Mouse (Mus musculus): Measurements from ENCODE around the gene Pkn3. TPM values are rescaled to one million over a fixed set of nuclear protein-coding genes. Genes with fewer than 3 reads are reported as not detected.
"Not testable (repeated sequence)": the region's sequence is repeated elsewhere in the genome, so short reads cannot be mapped to it uniquely, and the experiment has no call there.

The Pkn3 gene
- polyA plus RNA-seq, 1 experiment from 2014 or later, result 6.3 TPM

DNA sequence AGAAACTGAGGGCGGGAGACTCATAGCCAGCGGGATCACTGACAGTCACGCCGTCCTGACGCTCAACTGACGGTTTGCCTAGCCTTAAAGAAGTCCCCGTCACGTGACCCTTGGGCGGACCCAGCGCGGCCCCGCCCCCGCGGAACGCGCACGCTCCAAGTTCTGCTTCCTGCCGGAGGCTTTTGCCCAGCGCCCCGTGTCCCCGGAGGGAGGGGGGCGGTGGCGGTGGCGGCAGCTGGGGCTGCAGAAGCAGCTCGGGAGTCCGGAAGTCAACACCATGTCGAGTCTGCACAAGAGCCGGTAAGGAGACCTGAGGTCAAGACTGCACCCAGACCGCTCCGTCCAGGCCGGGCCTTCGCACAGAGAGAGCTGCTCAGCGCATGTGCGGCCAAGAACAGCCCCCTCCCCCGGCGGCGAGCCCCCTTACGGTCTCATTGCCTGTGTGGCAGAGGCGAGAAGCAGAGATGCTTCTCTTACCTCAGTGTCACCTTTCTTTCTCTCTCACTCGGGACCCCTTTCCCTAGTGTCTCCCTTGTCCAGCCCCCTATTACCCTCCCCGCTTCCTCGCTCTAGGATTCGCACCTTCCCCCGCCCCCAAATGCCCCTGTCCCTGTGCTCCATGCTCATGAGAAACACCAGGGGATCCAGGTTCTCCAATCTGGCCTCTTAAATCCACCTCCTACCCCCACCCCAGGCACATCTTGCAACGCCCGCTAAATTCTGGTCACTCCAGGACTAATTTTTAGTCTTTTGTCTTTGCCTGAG lies 56.3 kb downstream of the Pkn3 start, which contains the start of gene Tbc1d13:
Tbc1d13 (plus strand) TSS at position 134 of the 765 bp plus-strand sequence.
- Histone ChIP-seq H3K4me2 (replicated peaks; ENCODE audit: low read depth, low read length) (peak within 1 kb of the TSS; percentile 88), H3K9ac (replicated peaks; ENCODE audit: low read depth, low read length) (peak within 1 kb of the TSS; percentile 71), H3K4me3 (ENCODE audit: low read depth, low read length) (peak within 1 kb of the TSS; percentile 86), H3K27me3 (ENCODE audit: control insufficient read depth, insufficient read depth, low read length) (no peaks in the 10 kb centered on the region), H3K36me3 (ENCODE audit: control insufficient read depth, insufficient read depth, low read length) (peaks cover 6% of the 10 kb centered on the region; the same call in 1 of the 2 replicates), H3K4me1 (ENCODE audit: control insufficient read depth, insufficient read depth, low read length) (peaks cover 17% of the 10 kb centered on the region), H3K27ac (ENCODE audit: low read length) (peak within 1 kb of the TSS; percentile 81), H3K9me3 (ENCODE audit: control insufficient read depth, low read depth, low read length) (no peaks in the 10 kb centered on the region)
- WGBS, result under 1% methylated on average over 40 of the region's 46 CpGs
- ATAC-seq (ENCODE audit: insufficient number of reproducible peaks, insufficient read depth, low FRiP score, low read depth), result peak; percentile 92

DNA sequence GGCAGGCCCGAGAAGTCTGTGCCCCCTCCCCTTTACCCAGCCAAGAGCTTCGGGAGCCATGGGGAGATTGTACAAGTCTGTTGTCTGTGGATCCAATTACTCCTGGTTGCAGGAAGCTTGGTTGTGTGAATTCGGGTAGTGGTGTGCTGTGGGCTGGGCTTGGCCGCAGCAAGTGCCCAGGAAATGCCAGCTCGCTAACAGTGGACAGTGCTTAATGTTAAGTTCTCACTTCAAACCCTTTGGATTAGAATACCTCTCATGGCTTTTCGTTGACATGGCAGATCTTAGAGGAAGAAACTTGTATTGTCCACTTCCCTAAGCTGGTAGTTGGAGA lies 56.9 kb downstream of the Pkn3 start:
- ATAC-seq (ENCODE audit: insufficient number of reproducible peaks, insufficient read depth, low FRiP score, low read depth), result no peak
- Histone ChIP-seq H3K27ac (ENCODE audit: low read length) (peak overlapping the region; percentile 75; the same call in 1 of the 2 replicates), H3K4me3 (ENCODE audit: low read depth, low read length) (peak overlapping the region; percentile 86), H3K36me3 (ENCODE audit: control insufficient read depth, insufficient read depth, low read length) (peaks cover 6% of the 10 kb centered on the region; the same call in 1 of the 2 replicates), H3K4me2 (replicated peaks; ENCODE audit: low read depth, low read length) (peak overlapping the region; percentile 88), H3K27me3 (ENCODE audit: control insufficient read depth, insufficient read depth, low read length) (no peaks in the 10 kb centered on the region), H3K9ac (replicated peaks; ENCODE audit: low read depth, low read length) (peak overlapping the region; percentile 71), H3K9me3 (ENCODE audit: control insufficient read depth, low read depth, low read length) (no peaks in the 10 kb centered on the region), H3K4me1 (ENCODE audit: control insufficient read depth, insufficient read depth, low read length) (peaks cover 17% of the 10 kb centered on the region)
- 27% methylated on average over 6 of the region's 6 CpGs for WGBS

DNA sequence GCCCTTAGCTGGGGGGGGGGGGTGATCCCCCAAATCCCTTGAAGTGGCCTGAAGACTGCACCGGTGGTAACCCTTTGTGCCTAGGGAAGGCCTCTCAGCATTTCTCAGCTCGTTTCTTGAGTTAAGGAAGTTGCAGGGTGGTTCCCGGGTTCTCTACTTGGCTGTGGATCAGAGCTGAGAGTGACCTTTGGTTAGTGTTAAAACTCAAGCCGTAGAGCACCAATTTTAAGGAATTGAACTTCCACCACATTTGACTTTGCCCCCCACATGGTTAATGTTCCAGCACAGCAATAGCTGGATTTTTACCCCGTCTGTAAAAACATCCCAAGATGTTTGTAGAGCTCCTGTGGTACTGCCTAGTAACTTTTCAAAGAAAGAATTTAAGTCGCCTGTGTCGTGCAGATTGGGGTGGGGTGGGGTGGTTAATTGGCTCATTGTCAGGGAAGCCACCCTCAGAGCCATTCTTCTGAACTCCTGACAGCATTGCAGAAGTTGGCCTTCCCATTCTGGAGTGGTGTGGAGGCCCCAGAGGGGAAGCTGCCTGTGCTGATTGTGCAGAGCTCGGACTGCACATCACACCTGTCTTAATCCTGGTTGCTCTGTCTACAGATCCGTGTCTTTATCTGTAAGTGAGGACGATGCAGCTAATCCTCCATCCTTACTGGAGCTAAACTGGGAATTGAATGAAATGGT lies 57.6 kb downstream of the Pkn3 start:
- Histone ChIP-seq H3K36me3 (ENCODE audit: control insufficient read depth, insufficient read depth, low read length) (peaks cover 8% of the 10 kb centered on the region), H3K4me2 (replicated peaks; ENCODE audit: low read depth, low read length) (peak overlapping the region; percentile 88), H3K27ac (ENCODE audit: low read length) (no peak overlapping the region), H3K4me1 (ENCODE audit: control insufficient read depth, insufficient read depth, low read length) (peaks cover 17% of the 10 kb centered on the region), H3K4me3 (ENCODE audit: low read depth, low read length) (peak overlapping the region; percentile 86), H3K27me3 (ENCODE audit: control insufficient read depth, insufficient read depth, low read length) (no peaks in the 10 kb centered on the region), H3K9me3 (ENCODE audit: control insufficient read depth, low read depth, low read length) (no peaks in the 10 kb centered on the region), H3K9ac (replicated peaks; ENCODE audit: low read depth, low read length) (peak overlapping the region; percentile 71; the same call in 1 of the 2 replicates)
- WGBS, result 72% methylated on average over 10 of the region's 10 CpGs
- no peak for ATAC-seq (ENCODE audit: insufficient number of reproducible peaks, insufficient read depth, low FRiP score, low read depth)

GRCm38 (mm10) chr2:30136458-30136857 lies 59.0 kb downstream of the Pkn3 start:
- Histone ChIP-seq H3K4me3 (ENCODE audit: low read depth, low read length) (no peak overlapping the region), H3K4me2 (replicated peaks; ENCODE audit: low read depth, low read length) (no peak overlapping the region), H3K36me3 (ENCODE audit: control insufficient read depth, insufficient read depth, low read length) (peaks cover 22% of the 10 kb centered on the region), H3K27ac (ENCODE audit: low read length) (no peak overlapping the region), H3K9me3 (ENCODE audit: control insufficient read depth, low read depth, low read length) (no peaks in the 10 kb centered on the region), H3K9ac (replicated peaks; ENCODE audit: low read depth, low read length) (no peak overlapping the region), H3K4me1 (ENCODE audit: control insufficient read depth, insufficient read depth, low read length) (peaks cover 17% of the 10 kb centered on the region), H3K27me3 (ENCODE audit: control insufficient read depth, insufficient read depth, low read length) (no peaks in the 10 kb centered on the region)
- no peak for ATAC-seq (ENCODE audit: insufficient number of reproducible peaks, insufficient read depth, low FRiP score, low read depth)
- WGBS, result 87% methylated on average over 10 of the region's 10 CpGs

DNA sequence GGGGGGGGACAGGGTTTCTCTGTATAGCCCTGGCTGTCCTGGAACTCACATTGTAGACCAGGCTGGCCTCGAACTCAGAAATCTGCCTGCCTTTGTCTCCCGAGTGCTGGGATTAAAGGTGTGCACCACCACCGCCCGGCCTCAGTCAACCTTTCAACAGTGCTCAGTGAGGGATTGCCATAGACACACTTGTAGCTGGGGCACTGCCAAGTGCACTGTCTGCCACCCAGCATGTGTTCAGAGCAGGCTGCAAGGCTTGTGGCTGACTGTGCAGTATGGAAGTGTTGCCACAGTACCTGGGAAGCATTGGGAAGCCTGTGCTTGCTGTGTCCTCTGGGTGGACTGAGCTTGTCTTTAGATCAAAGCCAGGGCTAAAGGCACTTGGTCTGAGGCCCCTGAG lies 62.5 kb downstream of the Pkn3 start:
- not testable (repeated sequence) for H3K4me1 ChIP-seq (ENCODE audit: control insufficient read depth, insufficient read depth, low read length); H3K27ac ChIP-seq (ENCODE audit: low read length); H3K4me3 ChIP-seq (ENCODE audit: low read depth, low read length); H3K9me3 ChIP-seq (ENCODE audit: control insufficient read depth, low read depth, low read length); H3K9ac ChIP-seq (replicated peaks; ENCODE audit: low read depth, low read length); H3K27me3 ChIP-seq (ENCODE audit: control insufficient read depth, insufficient read depth, low read length); ATAC-seq (ENCODE audit: insufficient number of reproducible peaks, insufficient read depth, low FRiP score, low read depth); H3K4me2 ChIP-seq (replicated peaks; ENCODE audit: low read depth, low read length)
- WGBS, result 92% methylated on average over 4 of the region's 4 CpGs
- H3K36me3 ChIP-seq (ENCODE audit: control insufficient read depth, insufficient read depth, low read length), result peaks cover 49% of the 10 kb centered on the region

Other genes starting within 250 kb of the Pkn3 start
- 23.6 and 28.1 TPM in 2 replicates for gene Cercam, start 208.5 kb upstream of the Pkn3 start, polyA plus RNA-seq (2014; fragmentation: Nextera tagmentation; extraction: Ambion mirVana)
- 64.3 and 67.2 TPM in 2 replicates for gene Odf2, start 188.5 kb upstream of the Pkn3 start, polyA plus RNA-seq (2014; fragmentation: Nextera tagmentation; extraction: Ambion mirVana)
- 57.7 and 59.4 TPM in 2 replicates for gene Gle1, start 142.3 kb upstream of the Pkn3 start, polyA plus RNA-seq (2014; fragmentation: Nextera tagmentation; extraction: Ambion mirVana)
- gene Sptan1, start 112.1 kb upstream of the Pkn3 start, polyA plus RNA-seq (2014; fragmentation: Nextera tagmentation; extraction: Ambion mirVana), result 136 and 139 TPM in 2 replicates
- gene Wdr34, start 28.8 kb upstream of the Pkn3 start, polyA plus RNA-seq (2014; fragmentation: Nextera tagmentation; extraction: Ambion mirVana), result 29.6 and 32.7 TPM in 2 replicates
- 454 and 480 TPM in 2 replicates for gene Set, start 20.3 kb upstream of the Pkn3 start, polyA plus RNA-seq (2014; fragmentation: Nextera tagmentation; extraction: Ambion mirVana)
- gene Zdhhc12, start 16.0 kb downstream of the Pkn3 start, polyA plus RNA-seq (2014; fragmentation: Nextera tagmentation; extraction: Ambion mirVana), result 44.1 and 45.2 TPM in 2 replicates
- 11.3 and 13.6 TPM in 2 replicates for gene Zer1, start 46.9 kb downstream of the Pkn3 start, polyA plus RNA-seq (2014; fragmentation: Nextera tagmentation; extraction: Ambion mirVana)
- 12.0 and 12.4 TPM in 2 replicates for gene Tbc1d13, start 56.1 kb downstream of the Pkn3 start, polyA plus RNA-seq (2014; fragmentation: Nextera tagmentation; extraction: Ambion mirVana)
- 21.9 and 24.8 TPM in 2 replicates for gene Endog, start 93.8 kb downstream of the Pkn3 start, polyA plus RNA-seq (2014; fragmentation: Nextera tagmentation; extraction: Ambion mirVana)
- 63.6 and 64.6 TPM in 2 replicates for gene Spout1, start 100.8 kb downstream of the Pkn3 start, polyA plus RNA-seq (2014; fragmentation: Nextera tagmentation; extraction: Ambion mirVana)
- gene Kyat1, start 128.2 kb downstream of the Pkn3 start, polyA plus RNA-seq (2014; fragmentation: Nextera tagmentation; extraction: Ambion mirVana), result 13.9 and 15.7 TPM in 2 replicates
- gene Lrrc8a, start 160.0 kb downstream of the Pkn3 start, polyA plus RNA-seq (2014; fragmentation: Nextera tagmentation; extraction: Ambion mirVana), result 50.0 and 51.9 TPM in 2 replicates
- gene Gm28035, start 162.9 kb downstream of the Pkn3 start, polyA plus RNA-seq (2014; fragmentation: Nextera tagmentation; extraction: Ambion mirVana), result 0.13 and 0.25 TPM in 2 replicates
- 16.2 and 17.6 TPM in 2 replicates for gene Phyhd1, start 188.5 kb downstream of the Pkn3 start, polyA plus RNA-seq (2014; fragmentation: Nextera tagmentation; extraction: Ambion mirVana)
- not detected in 2 replicates for gene Gm28038, start 203.4 kb downstream of the Pkn3 start, polyA plus RNA-seq (2014; fragmentation: Nextera tagmentation; extraction: Ambion mirVana)
- 30.6 and 32.0 TPM in 2 replicates for gene Dolk, start 208.7 kb downstream of the Pkn3 start, polyA plus RNA-seq (2014; fragmentation: Nextera tagmentation; extraction: Ambion mirVana)
- 43.1 and 45.4 TPM in 2 replicates for gene Nup188, start 208.7 kb downstream of the Pkn3 start, polyA plus RNA-seq (2014; fragmentation: Nextera tagmentation; extraction: Ambion mirVana)

Data from stomach, embryonic 14.5 days (tissue).